In genomic region chr10:76293222-76293621, GRCm38 (mm10) we compare ENCODE assay signal across 23 mouse cellular contexts. TPM values are rescaled to one million over a fixed set of nuclear protein-coding genes. Genes with fewer than 3 reads are reported as not detected.
"Had no signal": no experiment of that assay in that cellular context is flagged by ENCODE, and none has a peak within 500 bp of the region (broad histone marks: within the 10 kb centered on the region; RNA-seq: fewer than 3 reads in every experiment).

No protein-coding gene starts in this region.

- H3K9ac ChIP-seq: limb, embryonic 13.5 days; liver, embryonic 12.5 days; liver, embryonic 15.5 days; midbrain, embryonic 13.5 days; neural tube, embryonic 12.5 days; neural tube, embryonic 15.5 days had no signal

- H3K27ac ChIP-seq: kidney, postnatal 0 days; limb, embryonic 13.5 days; liver, embryonic 12.5 days; liver, embryonic 15.5 days; macrophage; midbrain, embryonic 10.5 days; midbrain, embryonic 13.5 days; neural tube, embryonic 12.5 days; neural tube, embryonic 15.5 days had no signal

- H3K4me1 ChIP-seq: limb, embryonic 13.5 days; liver, embryonic 12.5 days; liver, embryonic 15.5 days; midbrain, embryonic 10.5 days; midbrain, embryonic 13.5 days; neural tube, embryonic 12.5 days; neural tube, embryonic 15.5 days had no signal

- H3K4me2 ChIP-seq: limb, embryonic 13.5 days; liver, embryonic 12.5 days; liver, embryonic 15.5 days; midbrain, embryonic 13.5 days; neural tube, embryonic 12.5 days; neural tube, embryonic 15.5 days had no signal

- ATAC-seq: intestine, embryonic 16.5 days; liver, embryonic 12.5 days; midbrain, embryonic 13.5 days; midbrain, embryonic 16.5 days had no signal

- H3K9me3 ChIP-seq: limb, embryonic 13.5 days; liver, embryonic 12.5 days; liver, embryonic 15.5 days; megakaryocyte, embryonic 14.5 days; midbrain, embryonic 10.5 days; midbrain, embryonic 13.5 days; neural tube, embryonic 12.5 days; neural tube, embryonic 15.5 days had no signal

- H3K27me3 ChIP-seq: limb, embryonic 13.5 days; liver, embryonic 12.5 days; liver, embryonic 15.5 days; megakaryocyte, embryonic 14.5 days; midbrain, embryonic 13.5 days; neural tube, embryonic 12.5 days; neural tube, embryonic 15.5 days had no signal

- DNase-seq: kidney, adult 18-20 months; kidney, postnatal 25 days; layer of hippocampus, postnatal 36 days; left cerebral cortex, postnatal 4 days; liver; lung, adult 2 months; retina, postnatal 1 day; right cerebral cortex, postnatal 25 days; spleen, adult 18-20 months; thymus, postnatal 25 days had no signal

- H3K4me3 ChIP-seq: limb, embryonic 13.5 days; liver, embryonic 12.5 days; liver, embryonic 15.5 days; megakaryocyte, embryonic 14.5 days; midbrain, embryonic 10.5 days; midbrain, embryonic 13.5 days; neural tube, embryonic 12.5 days; neural tube, embryonic 15.5 days had no signal

RNA-seq across cellular contexts. Expression of gene S100b, which starts 39.6 kb away (rescaled TPM):
- total RNA-seq: monocyte, adult 5-6 weeks had no signal
- polyA plus RNA-seq: liver, embryonic 12.5 days; macrophage; midbrain, embryonic 10.5 days had no signal
